Mouse (Mus musculus): ENCODE data around the gene Ldb2. TPM values are rescaled to one million over a fixed set of nuclear protein-coding genes. Genes with fewer than 3 reads are reported as not detected.

Ldb2 gene
- polyA plus RNA-seq, 1 experiment, result 2.8 TPM

GRCm38 (mm10) chr5:44529001-44529400, 270.5 kb downstream of the Ldb2 start:
- WGBS, result 87% methylated on average over 1 of the region's 1 CpGs
- TF ChIP-seq CTCF (IDR thresholded peaks at IDR 0.05; ENCODE audit: extremely low read depth, insufficient read length, insufficient replicate concordance, low read depth, low read length) (no peak), POLR2A (IDR thresholded peaks at IDR 0.05; ENCODE audit: low read depth, low read length) (no peak)
- no peak overlapping the region for H3K4me3 ChIP-seq (ENCODE audit: low read depth, low read length)
- no peaks in the 10 kb centered on the region for H3K4me1 ChIP-seq (ENCODE audit: control insufficient read depth, insufficient read depth, insufficient read length, low read length)
- no peak overlapping the region for H3K27ac ChIP-seq (ENCODE audit: insufficient read depth, low read depth, low read length)
- H3K36me3 ChIP-seq (ENCODE audit: control insufficient read depth, insufficient read depth, low read length), result no peaks in the 10 kb centered on the region
- no peaks in the 10 kb centered on the region for H3K27me3 ChIP-seq (ENCODE audit: control insufficient read depth, insufficient read depth, low read length)

GRCm38 (mm10) chr5:44505221-44505620, 294.3 kb downstream of the Ldb2 start:
- Histone ChIP-seq H3K4me1 (ENCODE audit: control insufficient read depth, insufficient read depth, insufficient read length, low read length) (no peaks in the 10 kb centered on the region), H3K36me3 (ENCODE audit: control insufficient read depth, insufficient read depth, low read length) (no peaks in the 10 kb centered on the region), H3K27me3 (ENCODE audit: control insufficient read depth, insufficient read depth, low read length) (no peaks in the 10 kb centered on the region), H3K27ac (ENCODE audit: insufficient read depth, low read depth, low read length) (no peak overlapping the region), H3K4me3 (ENCODE audit: low read depth, low read length) (no peak overlapping the region)
- WGBS, result 89% methylated on average over 5 of the region's 5 CpGs
- TF ChIP-seq POLR2A (IDR thresholded peaks at IDR 0.05; ENCODE audit: low read depth, low read length), result no peak
- TF ChIP-seq CTCF (IDR thresholded peaks at IDR 0.05; ENCODE audit: extremely low read depth, insufficient read length, insufficient replicate concordance, low read depth, low read length), result no peak

DNA sequence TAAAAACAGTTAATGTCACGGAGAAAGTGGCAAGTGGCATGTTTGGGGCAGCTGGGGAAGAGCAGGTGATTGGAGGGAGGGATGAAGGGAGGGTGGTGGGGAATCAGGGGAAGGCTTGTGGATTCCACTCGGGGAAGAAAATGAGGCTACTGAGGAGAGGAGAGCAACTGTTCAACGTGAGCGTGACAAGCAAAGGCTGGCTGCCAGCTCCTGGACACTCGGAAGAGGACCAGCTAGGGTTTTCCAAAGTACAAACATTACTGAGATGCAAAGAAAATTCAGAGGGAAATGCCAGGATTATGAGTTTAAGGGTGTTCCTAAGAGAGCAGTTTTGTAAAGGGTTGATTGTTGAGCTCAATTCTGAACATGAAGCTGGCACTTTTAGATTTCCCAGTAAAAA, 294.7 kb downstream of the Ldb2 start:
- Histone ChIP-seq H3K4me1 (ENCODE audit: control insufficient read depth, insufficient read depth, insufficient read length, low read length) (no peaks in the 10 kb centered on the region), H3K27ac (ENCODE audit: insufficient read depth, low read depth, low read length) (no peak overlapping the region), H3K4me3 (ENCODE audit: low read depth, low read length) (no peak overlapping the region), H3K36me3 (ENCODE audit: control insufficient read depth, insufficient read depth, low read length) (no peaks in the 10 kb centered on the region), H3K27me3 (ENCODE audit: control insufficient read depth, insufficient read depth, low read length) (no peaks in the 10 kb centered on the region)
- TF ChIP-seq POLR2A (IDR thresholded peaks at IDR 0.05; ENCODE audit: low read depth, low read length) (no peak), CTCF (IDR thresholded peaks at IDR 0.05; ENCODE audit: extremely low read depth, insufficient read length, insufficient replicate concordance, low read depth, low read length) (no peak)
- WGBS, result 74% methylated on average over 5 of the region's 5 CpGs

DNA sequence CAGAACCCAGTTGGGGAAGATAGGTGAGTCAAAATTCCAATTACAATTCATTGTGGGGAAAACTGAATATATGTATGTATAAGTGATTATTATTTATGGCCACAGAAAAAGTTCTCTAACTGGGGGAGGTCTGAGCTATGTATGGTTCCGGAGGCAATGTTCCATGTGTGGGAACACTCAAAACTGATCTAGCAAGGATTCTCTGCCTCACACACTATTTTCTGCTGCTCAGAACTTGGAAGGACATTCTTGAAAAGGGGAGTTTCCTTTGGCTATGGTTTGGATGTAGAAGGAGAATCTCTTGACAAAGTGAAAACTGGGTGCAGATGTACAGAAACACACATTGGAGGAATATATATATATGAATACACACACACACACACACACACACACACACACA, 301.3 kb downstream of the Ldb2 start:
- no peaks in the 10 kb centered on the region for H3K36me3 ChIP-seq (ENCODE audit: control insufficient read depth, insufficient read depth, low read length)
- no peak overlapping the region for H3K27ac ChIP-seq (ENCODE audit: insufficient read depth, low read depth, low read length)
- no peak overlapping the region for H3K4me3 ChIP-seq (ENCODE audit: low read depth, low read length)
- H3K27me3 ChIP-seq (ENCODE audit: control insufficient read depth, insufficient read depth, low read length), result no peaks in the 10 kb centered on the region
- H3K4me1 ChIP-seq (ENCODE audit: control insufficient read depth, insufficient read depth, insufficient read length, low read length), result no peaks in the 10 kb centered on the region
- TF ChIP-seq POLR2A (IDR thresholded peaks at IDR 0.05; ENCODE audit: low read depth, low read length) (no peak), CTCF (IDR thresholded peaks at IDR 0.05; ENCODE audit: extremely low read depth, insufficient read length, insufficient replicate concordance, low read depth, low read length) (no peak)
- 94% methylated on average over 1 of the region's 1 CpGs for WGBS

DNA sequence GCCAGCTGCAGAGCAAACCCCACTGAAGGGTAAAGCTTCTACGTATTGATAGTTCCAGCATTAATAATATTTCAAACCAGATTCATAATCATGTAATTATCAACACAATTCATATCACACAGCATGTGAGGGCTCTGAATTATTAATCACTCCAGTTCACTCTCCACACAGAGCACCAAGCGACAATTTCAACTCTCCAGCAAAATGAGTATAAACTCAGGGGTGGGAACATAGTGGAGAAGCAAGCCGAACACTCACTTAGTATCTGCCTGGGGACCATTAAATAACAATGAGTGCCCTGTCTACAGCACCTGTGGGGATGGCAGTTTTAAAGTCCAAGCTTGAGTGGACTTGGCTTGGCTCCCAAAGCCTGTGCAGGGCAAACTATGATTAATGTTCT, 302.6 kb downstream of the Ldb2 start:
- Histone ChIP-seq H3K27ac (ENCODE audit: insufficient read depth, low read depth, low read length) (no peak overlapping the region), H3K36me3 (ENCODE audit: control insufficient read depth, insufficient read depth, low read length) (no peaks in the 10 kb centered on the region), H3K27me3 (ENCODE audit: control insufficient read depth, insufficient read depth, low read length) (no peaks in the 10 kb centered on the region), H3K4me3 (ENCODE audit: low read depth, low read length) (no peak overlapping the region), H3K4me1 (ENCODE audit: control insufficient read depth, insufficient read depth, insufficient read length, low read length) (no peaks in the 10 kb centered on the region)
- TF ChIP-seq POLR2A (IDR thresholded peaks at IDR 0.05; ENCODE audit: low read depth, low read length) (no peak), CTCF (IDR thresholded peaks at IDR 0.05; ENCODE audit: extremely low read depth, insufficient read length, insufficient replicate concordance, low read depth, low read length) (no peak)
- 54% methylated on average over 3 of the region's 3 CpGs for WGBS

DNA sequence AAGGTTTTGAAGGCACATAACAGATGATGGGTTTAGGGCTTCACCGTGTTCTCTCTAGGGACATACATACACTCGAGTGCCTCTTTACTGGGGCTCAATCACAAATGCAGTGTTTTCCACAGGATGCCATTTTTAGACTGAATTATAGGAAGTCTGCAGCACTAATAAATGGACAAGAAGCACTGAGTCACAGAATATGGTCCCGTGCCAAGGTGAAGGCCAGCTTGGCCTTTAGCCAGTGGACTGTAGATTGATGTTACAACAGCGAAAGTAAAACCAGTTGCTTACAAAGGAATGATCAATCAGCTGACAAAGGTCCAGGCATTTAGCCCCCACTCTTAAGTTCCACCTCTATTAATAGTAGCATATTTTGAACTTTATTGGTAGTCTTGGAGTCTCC, 304.4 kb downstream of the Ldb2 start:
- no peaks in the 10 kb centered on the region for H3K36me3 ChIP-seq (ENCODE audit: control insufficient read depth, insufficient read depth, low read length)
- no peak overlapping the region for H3K27ac ChIP-seq (ENCODE audit: insufficient read depth, low read depth, low read length)
- no peaks in the 10 kb centered on the region for H3K27me3 ChIP-seq (ENCODE audit: control insufficient read depth, insufficient read depth, low read length)
- no peaks in the 10 kb centered on the region for H3K4me1 ChIP-seq (ENCODE audit: control insufficient read depth, insufficient read depth, insufficient read length, low read length)
- WGBS, result 58% methylated on average over 4 of the region's 4 CpGs
- H3K4me3 ChIP-seq (ENCODE audit: low read depth, low read length), result no peak overlapping the region
- no peak for TF ChIP-seq CTCF (IDR thresholded peaks at IDR 0.05; ENCODE audit: extremely low read depth, insufficient read length, insufficient replicate concordance, low read depth, low read length)
- no peak for TF ChIP-seq POLR2A (IDR thresholded peaks at IDR 0.05; ENCODE audit: low read depth, low read length)

DNA sequence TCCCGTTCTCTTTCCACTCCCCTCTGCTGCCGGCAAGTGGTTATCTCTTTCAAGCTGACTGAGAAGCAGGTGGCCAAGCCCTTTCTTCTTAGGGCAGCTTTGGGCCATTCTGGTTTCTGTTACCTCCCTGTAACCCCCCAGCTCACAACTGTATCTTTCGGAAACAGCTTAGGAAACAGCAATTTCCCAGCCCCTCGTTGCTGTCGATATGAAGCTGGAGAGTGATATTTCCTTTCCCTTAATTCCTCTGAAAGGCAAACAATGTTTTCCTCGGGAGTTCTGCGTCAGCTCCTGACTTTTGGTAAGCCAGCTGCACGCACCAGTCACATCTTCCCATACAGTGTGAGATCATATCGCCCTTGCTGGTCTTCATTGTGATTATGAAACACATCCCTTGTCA, 305.3 kb downstream of the Ldb2 start:
- no peak overlapping the region for H3K4me3 ChIP-seq (ENCODE audit: low read depth, low read length)
- H3K36me3 ChIP-seq (ENCODE audit: control insufficient read depth, insufficient read depth, low read length), result no peaks in the 10 kb centered on the region
- TF ChIP-seq POLR2A (IDR thresholded peaks at IDR 0.05; ENCODE audit: low read depth, low read length), result no peak
- no peak for TF ChIP-seq CTCF (IDR thresholded peaks at IDR 0.05; ENCODE audit: extremely low read depth, insufficient read length, insufficient replicate concordance, low read depth, low read length)
- WGBS, result 43% methylated on average over 9 of the region's 9 CpGs
- no peaks in the 10 kb centered on the region for H3K27me3 ChIP-seq (ENCODE audit: control insufficient read depth, insufficient read depth, low read length)
- no peak overlapping the region for H3K27ac ChIP-seq (ENCODE audit: insufficient read depth, low read depth, low read length)
- H3K4me1 ChIP-seq (ENCODE audit: control insufficient read depth, insufficient read depth, insufficient read length, low read length), result no peaks in the 10 kb centered on the region

GRCm38 (mm10) chr5:44491526-44491925, 308.0 kb downstream of the Ldb2 start:
- WGBS, result 95% methylated on average over 1 of the region's 1 CpGs
- TF ChIP-seq CTCF (IDR thresholded peaks at IDR 0.05; ENCODE audit: extremely low read depth, insufficient read length, insufficient replicate concordance, low read depth, low read length) (no peak), POLR2A (IDR thresholded peaks at IDR 0.05; ENCODE audit: low read depth, low read length) (no peak)
- no peaks in the 10 kb centered on the region for H3K27me3 ChIP-seq (ENCODE audit: control insufficient read depth, insufficient read depth, low read length)
- H3K4me1 ChIP-seq (ENCODE audit: control insufficient read depth, insufficient read depth, insufficient read length, low read length), result no peaks in the 10 kb centered on the region
- H3K4me3 ChIP-seq (ENCODE audit: low read depth, low read length), result no peak overlapping the region
- H3K27ac ChIP-seq (ENCODE audit: insufficient read depth, low read depth, low read length), result no peak overlapping the region
- H3K36me3 ChIP-seq (ENCODE audit: control insufficient read depth, insufficient read depth, low read length), result no peaks in the 10 kb centered on the region
